In genomic region chr10:25359208-25359958, GRCm38 (mm10) we compare ENCODE assay signal across 8 mouse cellular contexts. TPM values are rescaled to one million over a fixed set of nuclear protein-coding genes. Genes with fewer than 3 reads are reported as not detected.
DNase-seq lines count a peak whose midpoint lies in the region; ATAC-seq lines count a peak whose summit lies in the region.

Gene Epb41l2, plus strand, starts transcription at chr10:25359798.

- H3K9ac ChIP-seq in intestine, embryonic 15.5 days: peak within 1 kb of the TSS; percentile 80

- no peaks in the 10 kb centered on the region for H3K9me3 ChIP-seq in intestine, embryonic 15.5 days

- no peaks in the 10 kb centered on the region for H3K27me3 ChIP-seq in intestine, embryonic 15.5 days (replicated peaks)

- H3K4me2 ChIP-seq in intestine, embryonic 15.5 days (replicated peaks): peak within 1 kb of the TSS; percentile 80

- H3K36me3 ChIP-seq in intestine, embryonic 15.5 days: no peaks in the 10 kb centered on the region

- peak within 1 kb of the TSS; percentile 85 for H3K4me3 ChIP-seq in intestine, embryonic 15.5 days (replicated peaks)

- DNase-seq in adrenal gland, adult 8-10 months: peak; percentile 88
- DNase-seq in embryo, embryonic 11.5 days (ENCODE audit: low read depth, low spot score): peak; percentile 75
- peak; percentile 92 to 95 for DNase-seq in gastrocnemius, postnatal 36 days
- peak; percentile 87 to 90 for DNase-seq in left cerebral cortex, postnatal 14 days (ENCODE audit: low spot score in 2 of 2)
- DNase-seq in right cerebral cortex, postnatal 14 days: peak; percentile 90
- peak; percentile 98 for DNase-seq in urinary bladder, postnatal 25 days (ENCODE audit: low spot score)

- ATAC-seq in intestine, embryonic 15.5 days: peak; percentile 95
- ATAC-seq in megakaryocyte-erythroid progenitor cell, adult 5-6 weeks (replicated peaks; ENCODE audit: low FRiP score, low TSS enrichment, poor library complexity, severe bottlenecking): peak; percentile 85

- WGBS in intestine, embryonic 15.5 days: 2% methylated on average over 47 of the region's 55 CpGs

- intact Hi-C loops in gastrocnemius, postnatal 36 days (cut with DNase I): loop anchor here (5.0 kb wide), 2 partner anchors 48 to 62 kb away; no protein-coding TSS in a partner anchor
- intact Hi-C loops in left cerebral cortex, postnatal 14 days (cut with DNase I): loop anchor here (5.0 kb wide), 1 partner anchor 62 kb away; no protein-coding TSS in a partner anchor

- peak within 1 kb of the TSS; percentile 83 for H3K27ac ChIP-seq in intestine, embryonic 15.5 days

- H3K4me1 ChIP-seq in intestine, embryonic 15.5 days (replicated peaks): 0 out of 2 replicates have a peak, but pooled peaks cover 6% of the 10 kb centered on the region

RNA-seq across cellular contexts. Expression of gene Epb41l2, which starts in this region (rescaled TPM):
- 10 to 100 TPM; 50.5 to 93.1 (median 64.5) TPM for total RNA-seq in adrenal gland, adult 8-10 months (2022)
- total RNA-seq in gastrocnemius, postnatal 36 days (2021): 10 to 100 TPM; 27.2 to 32.6 TPM
- 40.1 and 42.1 TPM in 2 replicates for polyA plus RNA-seq in intestine, embryonic 15.5 days (2015; fragmentation: Nextera tagmentation; extraction: Ambion mirVana)
- total RNA-seq in left cerebral cortex, postnatal 14 days (2021): 100 to 1,000 TPM; 199 to 201 TPM
- total RNA-seq in megakaryocyte-erythroid progenitor cell, adult 5-6 weeks (2014; fragmentation: Nextera tagmentation): 12.8 and 20.1 TPM in 2 replicates
- 15.8 and 16.0 TPM in 2 replicates for total RNA-seq in megakaryocyte-erythroid progenitor cell, adult 5-6 weeks (2017)

Comparison
In these comparisons a context has a peak if more than half of its experiments do, and no peak if none do; other contexts are left out.
1. Peak in every context shown above with its lines: DNase-seq, ATAC-seq, H3K4me3 ChIP-seq and H3K27ac ChIP-seq.